Mouse (Mus musculus) layer of hippocampus, postnatal 25 days (tissue): ENCODE data around the gene Zbtb34. TPM values are rescaled to one million over a fixed set of nuclear protein-coding genes. Genes with fewer than 3 reads are reported as not detected.

Experiments
- DNase-seq, 2 experiments: peaks; one replicate each; pipeline ENCODE4 v3.0.0; 2022; ENCODE audit warnings: mixed read lengths in 2 of 2, low spot score in 1 of 2; ENCODE audit errors: extremely low spot score in 1 of 2
- microRNA-seq, 2 experiments: library from miRNA; unstranded; fragments of <30 nt; microRNA quantifications; one replicate each; pipeline ENCODE4 v1.2.0; 2021
- total RNA-seq, 2 experiments: library from RNA; stranded (reverse); gene quantifications; 2 replicates each; pipeline ENCODE4 v1.2.3; 2021

The Zbtb34 gene
- total RNA-seq, 2 experiments from 2014 or later = 11.7 to 13.3 TPM

GRCm38 (mm10) chr2:33359184-33359583 lies 71.9 kb downstream of the Zbtb34 start:
- DNase-seq = no peak

- no peak for DNase-seq
Measured at GRCm38 (mm10) chr2:33357250-33357838, 73.8 kb downstream of the Zbtb34 start.

Small RNA genes within 50 kb of the gene (microRNA-seq; reads per million reads assigned to microRNA genes)
- 0 reads per million in 2 experiments for gene Gm25998

Other genes with a start within 250 kb of the Zbtb34 start
- gene Angptl2, start 215.3 kb downstream of the Zbtb34 start, total RNA-seq = 1 to 10 TPM; 1.3 to 1.8 TPM
- gene Ralgps1, start 59.8 kb downstream of the Zbtb34 start, total RNA-seq = 10 to 100 TPM; 53.9 to 63.2 TPM
- gene Zbtb43, start 37.2 kb upstream of the Zbtb34 start, total RNA-seq = 10 to 100 TPM; 28.0 to 28.6 TPM
- under 1 TPM; 0.22 to 0.31 TPM for gene Lmx1b, start 209.2 kb upstream of the Zbtb34 start, total RNA-seq